Mouse (Mus musculus) neural tube, postnatal 0 days (tissue): ENCODE results near the gene Snrpe. TPM values are rescaled to one million over a fixed set of nuclear protein-coding genes. Genes with fewer than 3 reads are reported as not detected.

Experiments used
- polyA plus RNA-seq: library from polyadenylated mRNA; unstranded; fragments of >200 nt; fragmentation: Nextera tagmentation; extraction: Ambion mirVana; gene quantifications from 2 replicates; pipeline ENCODE4 v1.2.1, GENCODE M21; 2015

The Snrpe gene
- 359 and 363 TPM in 2 replicates for polyA plus RNA-seq

GRCm38 (mm10) chr1:133609771-133610502 lies at the start of gene Snrpe:
TSS of gene Snrpe (minus strand) at chr1:133610291.

Other genes starting within 250 kb of the Snrpe start
- gene Etnk2, start 246.7 kb downstream of the Snrpe start, polyA plus RNA-seq: 27.7 and 31.1 TPM in 2 replicates
- gene Sox13, start 185.9 kb downstream of the Snrpe start, polyA plus RNA-seq: 3.1 and 4.5 TPM in 2 replicates
- 0.09 TPM in 1 of 2 replicates, not detected in the other for gene Zbed6, start 50.6 kb upstream of the Snrpe start, polyA plus RNA-seq
- gene Gm38394, start 51.0 kb upstream of the Snrpe start, polyA plus RNA-seq: 1.9 and 2.4 TPM in 2 replicates
- not detected in 2 replicates for gene Lax1, start 79.8 kb upstream of the Snrpe start, polyA plus RNA-seq
- gene Atp2b4, start 190.8 kb upstream of the Snrpe start, polyA plus RNA-seq: 16.7 and 17.0 TPM in 2 replicates